In genomic region chr12:102284267-102284610, GRCm38 (mm10) we compare ENCODE assay signal across 8 mouse cellular contexts. TPM values are rescaled to one million over a fixed set of nuclear protein-coding genes. Genes with fewer than 3 reads are reported as not detected.
A peak's percentile ranks its signal among the peaks of the same experiment; 100 is the strongest.
DNase-seq lines count a peak whose midpoint lies in the region; TF ChIP-seq lines count a peak whose summit lies in the region.

No protein-coding gene starts in this region.

- H3K27me3 ChIP-seq in limb, embryonic 10.5 days (ENCODE audit: low read depth, poor library complexity, severe bottlenecking), result peaks cover 36% of the 10 kb centered on the region
- H3K27me3 ChIP-seq in myocyte (ENCODE audit: control insufficient read depth, insufficient read depth, insufficient read length), result no peaks in the 10 kb centered on the region

- no peak overlapping the region for H3K27ac ChIP-seq in left cerebral cortex, adult 2 months
- H3K27ac ChIP-seq in embryonic fibroblast, embryonic 13.5 days (ENCODE audit: insufficient read depth, low read length), result peak overlapping the region; percentile 70
- no peak overlapping the region for H3K27ac ChIP-seq in limb, embryonic 10.5 days

- no peak overlapping the region for H3ac ChIP-seq in myocyte (ENCODE audit: control insufficient read depth, insufficient read length)

- TF ChIP-seq CTCF in left cerebral cortex, adult 2 months (IDR thresholded peaks at IDR 0.05), result no peak
- TF ChIP-seq CTCF in embryonic fibroblast, embryonic 13.5 days (IDR thresholded peaks at IDR 0.05; ENCODE audit: borderline replicate concordance, insufficient read depth, low read length), result no peak

- 46% methylated on average over 9 of the region's 9 CpGs for WGBS in limb, embryonic 10.5 days

- H3K4me1 ChIP-seq in embryonic fibroblast, embryonic 13.5 days (ENCODE audit: control insufficient read depth, insufficient read depth, low read length), result peaks cover 12% of the 10 kb centered on the region; the same call in 1 of the 2 replicates
- peaks cover 16% of the 10 kb centered on the region for H3K4me1 ChIP-seq in limb, embryonic 10.5 days

- H3K9me3 ChIP-seq in limb, embryonic 10.5 days (replicated peaks), result no peaks in the 10 kb centered on the region; the same call in 1 of the 2 replicates

- H3K36me3 ChIP-seq in limb, embryonic 10.5 days, result no peaks in the 10 kb centered on the region
- H3K36me3 ChIP-seq in myocyte (ENCODE audit: control insufficient read depth, insufficient read depth), result no peaks in the 10 kb centered on the region

- H3K4me3 ChIP-seq in left cerebral cortex, adult 2 months, result peak overlapping the region; percentile 56; the same call in 1 of the 2 replicates
- H3K4me3 ChIP-seq in embryonic fibroblast, embryonic 13.5 days (ENCODE audit: insufficient read depth, low read length), result peak overlapping the region; percentile 76
- H3K4me3 ChIP-seq in limb, embryonic 10.5 days, result peak overlapping the region; percentile 73
- H3K4me3 ChIP-seq in myocyte, result peak overlapping the region; percentile 65

- DNase-seq in left cerebral cortex, adult 2 months (ENCODE audit: extremely low spot score in 1 of 2, low spot score in 2 of 2), result no peak
- no peak for DNase-seq in left cerebral cortex, postnatal 36 days (ENCODE audit: low spot score in 2 of 2)
- DNase-seq in limb, embryonic 10.5 days (ENCODE audit: low spot score), result no peak
- no peak for DNase-seq in thymus, postnatal 10 days (ENCODE audit: low spot score in 2 of 2)
- no peak for DNase-seq in left cerebral cortex, postnatal 25 days (ENCODE audit: low spot score in 2 of 2)
- DNase-seq in B cell, adult 2 months, result no peak

- H3K79me2 ChIP-seq in myocyte (ENCODE audit: control insufficient read depth, insufficient read depth), result peaks cover 31% of the 10 kb centered on the region

- intact Hi-C loops in left cerebral cortex, adult 2 months (cut with DNase I), result no loop called here
- intact Hi-C loops in left cerebral cortex, postnatal 36 days (cut with DNase I), result no loop called here
- intact Hi-C loops in left cerebral cortex, postnatal 25 days (cut with DNase I), result no loop called here

- H3K4me2 ChIP-seq in myocyte (ENCODE audit: low read depth), result peak overlapping the region; percentile 81

- TF ChIP-seq POLR2A in embryonic fibroblast, embryonic 13.5 days (IDR thresholded peaks at IDR 0.05; ENCODE audit: low read depth, low read length), result no peak
- no peak for TF ChIP-seq POLR2A in myocyte (IDR thresholded peaks at IDR 0.05; ENCODE audit: insufficient read length, low read depth)

TF ChIP-seq in myocyte, 11 proteins besides CTCF, POLR2A, EP300 and RAD21:
- TF ChIP-seq SRF (IDR thresholded peaks at IDR 0.05; ENCODE audit: control insufficient read depth, insufficient read length, low read depth) (no peak), E2F4 (IDR thresholded peaks at IDR 0.05; ENCODE audit: insufficient read depth) (peak; percentile 39), TCF12 (IDR thresholded peaks at IDR 0.05; ENCODE audit: insufficient read depth, poor library complexity, severe bottlenecking) (no peak), USF1 (IDR thresholded peaks at IDR 0.05; ENCODE audit: low read depth) (no peak), POLR2AphosphoS2 (IDR thresholded peaks at IDR 0.05; ENCODE audit: insufficient read length, low read depth) (no peak)

RNA-seq across cellular contexts. Expression of gene Rin3, which starts 1.4 kb away (rescaled TPM):
- 1 to 10 TPM; 3.8 to 5.9 TPM for total RNA-seq in left cerebral cortex, adult 2 months (2021)
- 1 to 10 TPM; 3.5 to 4.4 TPM for total RNA-seq in left cerebral cortex, postnatal 36 days (2021)
- polyA plus RNA-seq in embryonic fibroblast, embryonic 13.5 days (2011; ENCODE audit: insufficient read length, low read depth, missing spikeins), result 10.4 and 11.0 TPM in 2 replicates
- 4.2 and 4.7 TPM in 2 replicates for polyA plus RNA-seq in limb, embryonic 10.5 days (2016; fragmentation: Nextera tagmentation; extraction: Ambion mirVana)
- 23.4 TPM for polyA plus RNA-seq in myocyte (2012; fragmentation: generic; extraction: Trizol)
- total RNA-seq in left cerebral cortex, postnatal 25 days (2021), result 1 to 10 TPM; 2.7 to 3.1 TPM
